Mouse (Mus musculus) cerebellum, adult 2 months (tissue): ENCODE measurements around the gene Rasip1. TPM values are rescaled to one million over a fixed set of nuclear protein-coding genes. Genes with fewer than 3 reads are reported as not detected.
A peak's percentile ranks its signal among the peaks of the same experiment; 100 is the strongest.

Experiments
- DNase-seq, 2 experiments: peaks; one replicate each; pipeline ENCODE4 v3.0.0; 2021
- H3K27ac ChIP-seq: fragments of 200-500 bp; 2 replicates; pipeline ENCODE4 v1.5.1; 2012; ENCODE audit warnings: low read length, control low read depth, inconsistent platforms; ENCODE audit not compliant: insufficient read depth
- H3K27me3 ChIP-seq: fragments of 200-500 bp; 2 replicates; pipeline ENCODE4 v1.6.1; 2012; ENCODE audit warnings: inconsistent platforms, mild to moderate bottlenecking, low read length, moderate library complexity; ENCODE audit not compliant: control insufficient read depth, insufficient read depth
- H3K4me1 ChIP-seq: fragments of 200-500 bp; 2 replicates; pipeline ENCODE4 v1.6.1; 2011; ENCODE audit warnings: low read length; ENCODE audit not compliant: control insufficient read depth, insufficient read depth
- H3K4me3 ChIP-seq: fragments of 200-500 bp; replicated peaks from 2 replicates; pipeline ENCODE3; 2011; ENCODE audit warnings: mild to moderate bottlenecking, low read depth, low read length, control low read depth; ENCODE audit not compliant: insufficient read depth
- CTCF ChIP-seq: fragments of 200-500 bp; IDR thresholded peaks from 2 replicates; pipeline ENCODE4 v1.5.1; 2011; ENCODE audit warnings: low read depth, mild to moderate bottlenecking, control low read depth, low read length, moderate library complexity, borderline replicate concordance; ENCODE audit not compliant: insufficient read depth
- POLR2A ChIP-seq: fragments of 200-500 bp; IDR thresholded peaks from 2 replicates; pipeline ENCODE4 v1.6.1; 2011; ENCODE audit warnings: low read length, control low read depth, borderline replicate concordance; ENCODE audit not compliant: insufficient read depth
- WGBS: fragments of 180-500 bp; shearing (Covaris S2); methylation state at CpG from one replicate; pipeline ENCODE4 v1.1.7; 2018; 5-methylcytosine and 5-hydroxymethylcytosine counted together
- polyA plus RNA-seq: library from polyadenylated mRNA; depleted of rRNA; stranded (reverse); fragments of >200 nt; gene quantifications from 2 replicates; pipeline ENCODE4 v1.2.3, GENCODE M21; 2012

The Rasip1 gene
- polyA plus RNA-seq, 1 experiment, result 7.6 TPM

DNA sequence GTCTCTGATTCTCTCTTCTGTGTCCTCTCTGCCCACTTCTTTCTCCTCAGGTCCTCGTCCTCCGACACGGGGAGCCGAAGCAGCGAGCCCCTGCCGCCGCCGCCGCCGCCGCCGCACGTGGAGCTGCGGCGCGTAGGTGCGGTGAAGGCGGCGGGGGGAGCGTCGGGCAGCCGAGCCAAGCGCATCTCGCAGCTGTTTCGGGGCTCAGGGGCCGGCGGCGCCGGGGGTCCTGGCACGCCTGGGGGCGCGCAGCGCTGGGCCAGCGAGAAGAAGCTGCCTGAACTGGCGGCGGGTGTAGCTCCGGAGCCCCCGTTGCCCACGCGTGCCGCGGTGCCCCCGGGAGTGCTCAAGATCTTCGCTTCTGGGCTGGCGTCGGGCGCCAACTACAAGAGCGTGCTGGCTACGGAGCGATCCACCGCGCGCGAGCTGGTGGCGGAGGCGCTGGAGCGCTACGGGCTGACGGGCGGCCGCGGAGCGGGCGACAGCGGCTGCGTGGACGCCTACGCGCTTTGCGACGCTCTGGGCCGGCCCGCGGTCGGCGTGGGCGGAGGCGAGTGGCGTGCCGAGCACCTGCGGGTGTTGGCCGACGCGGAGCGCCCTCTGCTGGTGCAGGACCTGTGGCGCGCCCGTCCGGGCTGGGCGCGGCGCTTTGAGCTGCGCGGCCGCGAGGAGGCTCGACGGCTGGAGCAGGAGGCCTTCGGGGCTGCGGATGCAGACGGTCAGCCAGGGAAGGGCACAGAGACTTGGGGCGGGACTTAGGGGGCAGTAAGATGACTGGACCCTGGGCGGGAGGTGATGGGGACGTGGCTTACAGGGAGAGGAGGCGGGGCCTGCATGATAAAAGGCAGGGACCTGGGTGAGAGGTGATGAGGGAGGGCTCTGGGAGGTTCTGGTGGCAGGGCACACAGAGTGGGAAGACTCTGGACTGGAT lies 1.3 kb downstream of the Rasip1 start:
- Histone ChIP-seq H3K4me3 (peak overlapping the region; percentile 62), H3K27ac (peak overlapping the region; percentile 94), H3K27me3 (no peaks in the 10 kb centered on the region), H3K4me1 (peaks cover 4% of the 10 kb centered on the region; the same call in 1 of the 2 replicates)
- peak; percentile 93 to 94 for DNase-seq
- 1% methylated on average over 103 of the region's 105 CpGs for WGBS
- TF ChIP-seq CTCF (peak; percentile 82), POLR2A (peak; percentile 97)

DNA sequence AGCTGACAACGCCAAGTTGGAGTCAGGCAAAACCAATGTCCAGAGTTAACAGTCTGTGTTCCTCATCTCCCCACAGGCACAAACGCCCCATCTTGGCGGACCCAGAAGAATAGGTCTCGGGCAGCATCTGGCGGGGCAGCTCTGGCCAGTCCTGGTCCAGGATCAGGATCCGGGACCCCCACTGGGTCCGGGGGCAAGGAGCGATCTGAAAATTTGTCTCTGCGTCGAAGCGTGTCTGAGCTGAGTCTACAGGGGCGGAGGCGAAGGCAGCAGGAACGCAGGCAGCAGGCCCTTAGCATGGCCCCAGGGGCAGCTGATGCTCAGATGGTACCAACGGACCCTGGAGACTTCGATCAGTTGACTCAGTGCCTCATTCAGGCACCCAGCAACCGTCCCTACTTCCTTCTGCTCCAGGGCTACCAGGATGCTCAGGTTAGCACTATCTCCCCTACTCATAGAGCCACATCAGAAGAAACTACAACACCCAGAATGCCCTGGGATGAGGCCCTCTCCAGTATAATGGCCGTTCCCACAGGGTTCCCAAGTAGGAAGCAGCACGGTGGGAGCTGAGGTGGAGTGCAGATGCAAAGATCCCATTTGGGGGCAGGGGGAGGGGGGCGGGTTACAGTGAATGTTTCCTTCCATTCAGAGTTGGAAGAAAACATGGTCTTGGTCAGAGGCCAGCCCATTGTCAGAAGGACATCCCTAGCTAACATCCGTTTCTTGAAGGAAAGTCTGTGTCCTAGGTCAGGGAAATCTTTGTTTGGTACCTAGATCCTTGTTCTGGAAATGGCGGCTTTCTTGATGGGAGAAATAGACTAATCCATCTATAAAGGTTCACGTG lies 3.0 kb downstream of the Rasip1 start:
- H3K4me3 ChIP-seq, result no peak overlapping the region
- H3K4me1 ChIP-seq, result peaks cover 4% of the 10 kb centered on the region; the same call in 1 of the 2 replicates
- no peak for TF ChIP-seq POLR2A
- no peak for TF ChIP-seq CTCF
- no peak for DNase-seq
- 70% methylated on average over 23 of the region's 23 CpGs for WGBS
- no peaks in the 10 kb centered on the region for H3K27me3 ChIP-seq
- no peak overlapping the region for H3K27ac ChIP-seq

DNA sequence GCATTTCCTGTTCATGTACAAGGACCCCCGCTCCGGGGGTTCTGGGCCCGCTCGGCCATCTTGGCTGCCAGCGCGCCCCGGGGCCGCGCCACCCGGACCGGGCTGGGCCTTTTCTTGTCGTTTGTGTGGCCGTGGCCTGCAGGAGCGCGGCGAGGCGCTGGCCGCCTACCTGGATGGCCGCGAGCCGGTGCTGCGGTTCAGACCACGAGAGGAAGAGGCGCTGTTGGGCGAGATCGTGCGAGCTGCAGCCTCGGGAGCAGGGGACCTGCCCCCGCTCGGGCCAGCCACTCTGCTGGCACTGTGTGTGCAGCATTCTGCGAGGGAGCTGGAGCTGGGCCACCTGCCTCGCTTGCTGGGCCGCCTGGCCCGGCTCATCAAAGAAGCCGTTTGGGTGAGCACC lies 5.2 kb downstream of the Rasip1 start:
- peak overlapping the region; percentile 61 for H3K27ac ChIP-seq
- H3K4me1 ChIP-seq, result peaks cover 4% of the 10 kb centered on the region; the same call in 1 of the 2 replicates
- peak; percentile 78 to 79 for DNase-seq
- 13% methylated on average over 35 of the region's 35 CpGs for WGBS
- peak overlapping the region; percentile 6 for H3K4me3 ChIP-seq
- H3K27me3 ChIP-seq, result no peaks in the 10 kb centered on the region
- TF ChIP-seq CTCF (peak; percentile 39; the same call in 1 of the 2 replicates), POLR2A (peak; percentile 33; the same call in 1 of the 2 replicates)

- TF ChIP-seq POLR2A, result no peak
- TF ChIP-seq CTCF, result no peak
- WGBS, result 91% methylated on average over 11 of the region's 11 CpGs
- Histone ChIP-seq H3K4me3 (no peak overlapping the region), H3K27me3 (no peaks in the 10 kb centered on the region), H3K27ac (no peak overlapping the region; the same call in 1 of the 2 replicates), H3K4me1 (peaks cover 8% of the 10 kb centered on the region; the same call in 1 of the 2 replicates)
- DNase-seq, result no peak
Observed at GRCm38 (mm10) chr7:45634946-45635681, 7.8 kb downstream of the Rasip1 start.

DNA sequence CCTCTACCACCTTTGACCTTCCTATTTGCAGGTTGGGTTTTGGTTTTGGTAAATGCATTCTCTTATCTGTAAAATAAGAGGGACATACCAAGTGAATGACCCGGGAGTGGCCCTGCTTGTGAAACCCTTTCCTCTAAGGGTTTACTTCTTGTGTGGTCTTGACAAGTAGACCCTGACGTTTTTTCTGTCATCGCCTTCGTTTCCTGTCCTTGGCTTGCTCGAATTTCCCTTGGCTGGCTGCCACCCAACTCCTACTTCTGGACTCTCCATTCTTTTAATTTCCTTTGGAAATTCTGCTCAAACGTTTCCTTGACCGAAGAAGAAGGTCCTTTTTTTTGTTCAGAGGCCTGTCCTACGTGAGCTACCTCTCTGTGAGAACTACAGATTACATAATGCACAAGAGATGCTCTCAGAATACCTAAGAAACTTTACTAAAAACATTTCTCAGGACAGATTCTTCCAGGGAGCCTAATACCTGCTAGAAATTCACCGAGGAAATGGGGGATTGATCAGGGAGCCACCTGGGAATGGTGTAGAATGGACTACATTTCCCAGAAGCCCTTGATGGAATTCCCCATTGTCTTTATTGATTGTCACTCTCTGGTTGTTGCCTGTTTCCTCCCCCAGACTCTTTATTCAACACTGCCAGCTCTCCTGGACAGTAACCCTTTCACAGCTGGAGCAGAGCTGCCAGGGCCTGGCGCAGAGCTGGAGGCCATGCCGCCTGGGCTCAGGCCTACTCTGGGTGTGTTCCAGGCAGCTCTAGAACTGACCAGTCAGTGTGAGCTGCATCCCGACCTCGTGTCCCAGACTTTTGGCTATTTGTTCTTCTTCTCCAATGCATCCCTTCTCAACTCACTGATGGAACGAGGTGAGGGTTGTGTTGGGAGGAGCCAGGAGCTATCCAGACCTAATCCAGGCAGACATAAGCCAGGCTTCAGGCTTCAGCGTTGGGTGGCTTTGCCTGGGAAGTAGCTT lies 8.7 kb downstream of the Rasip1 start:
- TF ChIP-seq CTCF (no peak), POLR2A (no peak)
- Histone ChIP-seq H3K4me3 (no peak overlapping the region), H3K4me1 (peaks cover 12% of the 10 kb centered on the region; the same call in 1 of the 2 replicates), H3K27me3 (no peaks in the 10 kb centered on the region), H3K27ac (no peak overlapping the region)
- 60% methylated on average over 15 of the region's 15 CpGs for WGBS
- DNase-seq, result no peak

DNA sequence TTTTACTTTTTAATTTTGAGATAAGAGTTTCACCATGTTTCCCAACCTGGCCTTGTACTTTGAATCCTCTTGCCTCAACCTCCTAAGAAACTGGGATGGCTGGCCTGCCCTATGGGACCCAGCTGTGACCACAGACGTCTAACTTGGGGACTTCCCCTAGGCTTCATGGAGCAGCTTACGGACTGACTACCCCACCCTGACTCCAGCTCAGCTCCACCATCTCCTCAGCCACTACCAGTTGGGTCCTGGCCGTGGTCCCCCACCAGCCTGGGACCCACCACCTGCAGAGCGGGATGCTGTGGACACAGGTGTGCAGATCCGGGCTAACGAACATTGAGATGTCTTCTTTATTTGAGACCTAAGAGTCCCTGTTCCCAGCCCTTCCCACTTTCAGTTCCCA lies 10.4 kb downstream of the Rasip1 start:
- WGBS, result 79% methylated on average over 6 of the region's 6 CpGs
- no peaks in the 10 kb centered on the region for H3K27me3 ChIP-seq
- no peak overlapping the region for H3K27ac ChIP-seq
- no peak for TF ChIP-seq CTCF
- TF ChIP-seq POLR2A, result no peak
- peak overlapping the region; percentile 12 for H3K4me3 ChIP-seq
- H3K4me1 ChIP-seq, result peaks cover 26% of the 10 kb centered on the region
- DNase-seq, result no peak
